ENCODE assay signal across 28 mouse cellular contexts in the genomic region with DNA sequence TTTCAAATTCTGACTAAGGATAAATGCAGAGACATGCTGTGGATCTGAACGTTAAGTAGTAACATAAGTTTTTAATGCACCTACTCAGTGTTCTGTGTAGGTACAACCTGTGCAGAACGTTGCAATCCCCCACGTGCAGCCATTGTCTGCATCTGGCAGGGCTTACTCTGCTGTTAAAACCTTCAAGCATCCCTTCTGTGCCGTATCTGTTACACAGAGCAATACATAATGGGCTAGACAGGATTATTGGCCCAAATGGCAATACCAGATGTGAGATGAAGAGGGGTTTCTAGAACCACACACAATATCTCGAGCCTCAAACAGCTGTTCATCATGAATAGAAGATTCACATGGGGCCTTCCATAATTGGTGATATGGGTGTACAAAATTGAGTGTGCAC.
DNase-seq lines count a peak whose midpoint lies in the region; ATAC-seq lines count a peak whose summit lies in the region.
"Had no signal": no experiment of that assay in that cellular context is flagged by ENCODE, and none has a peak within 500 bp of the region (broad histone marks: within the 10 kb centered on the region; RNA-seq: fewer than 3 reads in every experiment).

No protein-coding gene starts in this region.

- H3K4me2 ChIP-seq in embryonic facial prominence, embryonic 14.5 days (ENCODE audit: low read depth, low read length) = no peak overlapping the region
- no peak overlapping the region for H3K4me2 ChIP-seq in limb, embryonic 11.5 days (ENCODE audit: low read depth, severe bottlenecking)
- H3K4me2 ChIP-seq in limb, embryonic 13.5 days (replicated peaks) = no peak overlapping the region
- no peak overlapping the region for H3K4me2 ChIP-seq in intestine, embryonic 16.5 days (ENCODE audit: low read depth, low read length)
- H3K4me2 ChIP-seq: embryonic facial prominence, embryonic 12.5 days; forebrain, embryonic 12.5 days; forebrain, embryonic 15.5 days; heart, embryonic 13.5 days; hindbrain, embryonic 14.5 days had no signal

- H3K27ac ChIP-seq in embryonic facial prominence, embryonic 14.5 days (replicated peaks; ENCODE audit: low read depth, low read length) = no peak overlapping the region
- H3K27ac ChIP-seq in embryonic facial prominence, embryonic 10.5 days (replicated peaks) = no peak overlapping the region
- no peak overlapping the region for H3K27ac ChIP-seq in limb, embryonic 11.5 days (replicated peaks; ENCODE audit: low read depth, low read length)
- H3K27ac ChIP-seq in limb, embryonic 10.5 days = no peak overlapping the region
- H3K27ac ChIP-seq in limb, embryonic 13.5 days = no peak overlapping the region
- H3K27ac ChIP-seq in intestine, embryonic 16.5 days (ENCODE audit: low read length) = no peak overlapping the region
- H3K27ac ChIP-seq: embryonic facial prominence, embryonic 12.5 days; forebrain, embryonic 12.5 days; forebrain, embryonic 15.5 days; heart, adult 2 months; heart, embryonic 10.5 days; heart, embryonic 13.5 days; hindbrain, embryonic 14.5 days; hindbrain, postnatal 0 days had no signal

- no peak overlapping the region for H3K9ac ChIP-seq in embryonic facial prominence, embryonic 14.5 days (ENCODE audit: low read depth, low read length)
- no peak overlapping the region for H3K9ac ChIP-seq in limb, embryonic 11.5 days (ENCODE audit: low read length)
- no peak overlapping the region for H3K9ac ChIP-seq in limb, embryonic 13.5 days
- no peak overlapping the region for H3K9ac ChIP-seq in intestine, embryonic 16.5 days (ENCODE audit: low read depth, low read length)
- H3K9ac ChIP-seq: embryonic facial prominence, embryonic 12.5 days; forebrain, embryonic 12.5 days; forebrain, embryonic 15.5 days; heart, embryonic 13.5 days; hindbrain, embryonic 14.5 days had no signal

- no peak overlapping the region for H3K4me3 ChIP-seq in embryonic facial prominence, embryonic 14.5 days (ENCODE audit: low read depth, low read length)
- no peak overlapping the region for H3K4me3 ChIP-seq in embryonic facial prominence, embryonic 10.5 days
- H3K4me3 ChIP-seq in limb, embryonic 11.5 days (ENCODE audit: low read depth, low read length) = no peak overlapping the region
- H3K4me3 ChIP-seq in limb, embryonic 10.5 days = no peak overlapping the region
- no peak overlapping the region for H3K4me3 ChIP-seq in limb, embryonic 13.5 days
- H3K4me3 ChIP-seq in intestine, embryonic 16.5 days (ENCODE audit: low read length) = no peak overlapping the region
- H3K4me3 ChIP-seq: embryonic facial prominence, embryonic 12.5 days; erythroblast, embryonic 14.5 days; forebrain, embryonic 12.5 days; forebrain, embryonic 15.5 days; heart, adult 2 months; heart, embryonic 10.5 days; heart, embryonic 13.5 days had no signal

- DNase-seq in embryonic facial prominence, embryonic 14.5 days (ENCODE audit: low spot score) = no peak
- no peak for DNase-seq in embryonic facial prominence, embryonic 10.5 days (ENCODE audit: low spot score)
- DNase-seq in limb, embryonic 11.5 days (ENCODE audit: low spot score) = no peak
- DNase-seq in limb, embryonic 10.5 days (ENCODE audit: low spot score) = no peak
- no peak for DNase-seq in adrenal gland, postnatal 14 days
- DNase-seq: adrenal gland, adult 2 months; adrenal gland, postnatal 25 days; cerebellum, adult 11-12 months; cerebellum, adult 8-10 months; cerebellum, postnatal 10 days; cerebellum, postnatal 36 days; gastrocnemius, postnatal 10 days; gastrocnemius, postnatal 36 days; heart, adult 2 months; heart, postnatal 14 days; heart, postnatal 4 days had no signal

- H3K27me3 ChIP-seq in embryonic facial prominence, embryonic 14.5 days (replicated peaks; ENCODE audit: control insufficient read depth, insufficient read depth, low read length) = no peaks in the 10 kb centered on the region
- H3K27me3 ChIP-seq in embryonic facial prominence, embryonic 10.5 days (replicated peaks; ENCODE audit: low read depth, poor library complexity, severe bottlenecking) = peaks cover 14% of the 10 kb centered on the region
- no peaks in the 10 kb centered on the region for H3K27me3 ChIP-seq in limb, embryonic 11.5 days (ENCODE audit: control insufficient read depth, insufficient read depth, low read length)
- H3K27me3 ChIP-seq in limb, embryonic 10.5 days (ENCODE audit: low read depth, poor library complexity, severe bottlenecking) = no peaks in the 10 kb centered on the region
- H3K27me3 ChIP-seq in limb, embryonic 13.5 days = 0 out of 2 replicates have a peak, but pooled peaks cover 3% of the 10 kb centered on the region
- H3K27me3 ChIP-seq in intestine, embryonic 16.5 days (replicated peaks; ENCODE audit: control insufficient read depth, insufficient read depth, low read length) = no peaks in the 10 kb centered on the region
- H3K27me3 ChIP-seq: embryonic facial prominence, embryonic 12.5 days; forebrain, embryonic 15.5 days had no signal

- WGBS in embryonic facial prominence, embryonic 14.5 days = 58% methylated on average over 5 of the region's 5 CpGs
- WGBS in embryonic facial prominence, embryonic 10.5 days = 82% methylated on average over 5 of the region's 5 CpGs
- WGBS in limb, embryonic 11.5 days = 46% methylated on average over 5 of the region's 5 CpGs
- WGBS in limb, embryonic 10.5 days = 58% methylated on average over 5 of the region's 5 CpGs
- WGBS in limb, embryonic 13.5 days = 25% methylated on average over 5 of the region's 5 CpGs
- 69% methylated on average over 5 of the region's 5 CpGs for WGBS in intestine, embryonic 16.5 days

- ATAC-seq in embryonic facial prominence, embryonic 14.5 days (ENCODE audit: low read depth) = peak; percentile 26; the same call in 1 of the 2 replicates
- peak; percentile 79; the same call in 1 of the 2 replicates for ATAC-seq in limb, embryonic 11.5 days (ENCODE audit: insufficient number of reproducible peaks, low FRiP score, low TSS enrichment, low read depth)
- ATAC-seq in limb, embryonic 13.5 days (ENCODE audit: low FRiP score, low read depth) = peak; percentile 78
- no peak for ATAC-seq in intestine, embryonic 16.5 days
- ATAC-seq: CD4-positive, CD25-positive, alpha-beta regulatory T cell, adult 4 months; forebrain, embryonic 15.5 days; hindbrain, postnatal 0 days; inflammation-experienced regulatory T-cells, adult 6 months had no signal

- H3K4me1 ChIP-seq in embryonic facial prominence, embryonic 14.5 days (ENCODE audit: control insufficient read depth, insufficient read depth, low read length) = no peaks in the 10 kb centered on the region
- peaks cover 2% of the 10 kb centered on the region for H3K4me1 ChIP-seq in embryonic facial prominence, embryonic 10.5 days
- peaks cover 5% of the 10 kb centered on the region for H3K4me1 ChIP-seq in limb, embryonic 11.5 days (ENCODE audit: control insufficient read depth, insufficient read depth, low read length)
- H3K4me1 ChIP-seq in limb, embryonic 10.5 days = peaks cover 23% of the 10 kb centered on the region
- peaks cover 22% of the 10 kb centered on the region for H3K4me1 ChIP-seq in limb, embryonic 13.5 days
- peaks cover 1% of the 10 kb centered on the region; the same call in 1 of the 2 replicates for H3K4me1 ChIP-seq in intestine, embryonic 16.5 days (ENCODE audit: control insufficient read depth, insufficient read depth, low read length)
- H3K4me1 ChIP-seq: embryonic facial prominence, embryonic 12.5 days; forebrain, embryonic 12.5 days; forebrain, embryonic 15.5 days; heart, embryonic 10.5 days; heart, embryonic 13.5 days had no signal

- 0 out of 2 replicates have a peak, but pooled peaks cover 5% of the 10 kb centered on the region for H3K9me3 ChIP-seq in embryonic facial prominence, embryonic 14.5 days (ENCODE audit: control insufficient read depth, low read length)
- H3K9me3 ChIP-seq in embryonic facial prominence, embryonic 10.5 days = no peaks in the 10 kb centered on the region
- no peaks in the 10 kb centered on the region for H3K9me3 ChIP-seq in limb, embryonic 11.5 days (ENCODE audit: control insufficient read depth, low read length)
- no peaks in the 10 kb centered on the region for H3K9me3 ChIP-seq in limb, embryonic 10.5 days (replicated peaks)
- H3K9me3 ChIP-seq in limb, embryonic 13.5 days = no peaks in the 10 kb centered on the region; the same call in 1 of the 2 replicates
- no peaks in the 10 kb centered on the region for H3K9me3 ChIP-seq in intestine, embryonic 16.5 days (ENCODE audit: control insufficient read depth, low read length)
- H3K9me3 ChIP-seq: forebrain, embryonic 15.5 days had no signal

- no peaks in the 10 kb centered on the region for H3K36me3 ChIP-seq in embryonic facial prominence, embryonic 14.5 days (ENCODE audit: control insufficient read depth, insufficient read depth, low read length)
- no peaks in the 10 kb centered on the region for H3K36me3 ChIP-seq in embryonic facial prominence, embryonic 10.5 days (replicated peaks)
- no peaks in the 10 kb centered on the region for H3K36me3 ChIP-seq in limb, embryonic 11.5 days (ENCODE audit: control insufficient read depth, insufficient read depth, low read length)
- no peaks in the 10 kb centered on the region for H3K36me3 ChIP-seq in limb, embryonic 10.5 days
- no peaks in the 10 kb centered on the region for H3K36me3 ChIP-seq in limb, embryonic 13.5 days
- no peaks in the 10 kb centered on the region for H3K36me3 ChIP-seq in intestine, embryonic 16.5 days (ENCODE audit: control insufficient read depth, insufficient read depth, low read length)
- H3K36me3 ChIP-seq: embryonic facial prominence, embryonic 12.5 days; forebrain, embryonic 12.5 days; forebrain, embryonic 15.5 days; heart, embryonic 10.5 days; heart, embryonic 13.5 days had no signal
